In the genomic region with DNA sequence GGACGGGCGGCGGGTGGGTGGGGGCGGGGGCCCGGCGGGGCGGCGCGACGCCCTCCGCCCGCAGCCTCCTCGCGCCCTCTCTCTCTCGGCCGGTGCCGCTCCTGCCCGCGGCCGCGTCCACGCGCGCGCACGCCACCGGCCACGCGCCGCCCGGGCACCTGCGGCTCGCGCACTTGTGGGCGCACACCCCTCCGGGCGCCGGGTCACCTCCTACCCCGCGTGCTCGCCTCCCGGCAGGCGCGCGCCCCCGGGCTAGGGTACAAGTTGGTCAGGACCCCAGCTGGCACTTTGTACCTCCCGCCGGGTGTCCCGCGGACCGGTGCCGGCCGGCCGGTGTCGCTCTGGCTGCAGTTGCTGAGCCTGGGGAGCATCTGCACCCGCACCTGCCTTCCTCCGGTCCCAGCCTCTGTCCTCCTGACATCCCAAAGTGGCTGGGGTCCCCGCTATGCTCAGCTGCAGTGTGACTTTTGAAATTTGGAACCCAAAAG, we compare ENCODE assay signal across 8 mouse cellular contexts. TPM values are rescaled to one million over a fixed set of nuclear protein-coding genes. Genes with fewer than 3 reads are reported as not detected.
A peak's percentile ranks its signal among the peaks of the same experiment; 100 is the strongest.
DNase-seq lines count a peak whose midpoint lies in the region; ATAC-seq lines count a peak whose summit lies in the region.

No protein-coding gene starts in this region.

- H3K36me3 ChIP-seq in intestine, embryonic 16.5 days (ENCODE audit: control insufficient read depth, insufficient read depth, low read length): no peaks in the 10 kb centered on the region
- no peaks in the 10 kb centered on the region for H3K36me3 ChIP-seq in midbrain, embryonic 10.5 days
- H3K36me3 ChIP-seq in stomach, embryonic 14.5 days (ENCODE audit: control insufficient read depth, insufficient read depth, low read length): no peaks in the 10 kb centered on the region

- peak; percentile 29 for ATAC-seq in common myeloid progenitor, adult 5-6 weeks (replicated peaks; ENCODE audit: low read depth, poor library complexity, severe bottlenecking)
- peak; percentile 74 for ATAC-seq in intestine, embryonic 16.5 days
- peak; percentile 46 for ATAC-seq in stomach, embryonic 14.5 days (ENCODE audit: insufficient number of reproducible peaks, insufficient read depth, low FRiP score, low read depth)

- intact Hi-C loops in gastrocnemius, postnatal 14 days (cut with DNase I; ENCODE audit: low total_unique reads): no loop called here
- intact Hi-C loops in left cerebral cortex, postnatal 36 days (cut with DNase I): loop anchor here (5.0 to 10.0 kb wide), 2 partner anchors 193 to 221 kb away; partner anchors contain the start of genes Esf1 and Ndufaf5

- peak overlapping the region; percentile 94 for H3K4me2 ChIP-seq in intestine, embryonic 16.5 days (ENCODE audit: low read depth, low read length)
- peak overlapping the region; percentile 95 for H3K4me2 ChIP-seq in stomach, embryonic 14.5 days (replicated peaks; ENCODE audit: low read depth, low read length)

- WGBS in intestine, embryonic 16.5 days: under 1% methylated on average over 50 of the region's 58 CpGs
- under 1% methylated on average over 53 of the region's 58 CpGs for WGBS in midbrain, embryonic 10.5 days
- 0% methylated on average over 23 of the region's 58 CpGs for WGBS in stomach, embryonic 14.5 days

- no peaks in the 10 kb centered on the region for H3K27me3 ChIP-seq in intestine, embryonic 16.5 days (replicated peaks; ENCODE audit: control insufficient read depth, insufficient read depth, low read length)
- H3K27me3 ChIP-seq in midbrain, embryonic 10.5 days (ENCODE audit: low read depth, poor library complexity, severe bottlenecking): peaks cover 10% of the 10 kb centered on the region
- 0 out of 2 replicates have a peak, but pooled peaks cover 2% of the 10 kb centered on the region for H3K27me3 ChIP-seq in stomach, embryonic 14.5 days (ENCODE audit: control insufficient read depth, insufficient read depth, low read length)

- H3K4me1 ChIP-seq in intestine, embryonic 16.5 days (ENCODE audit: control insufficient read depth, insufficient read depth, low read length): peaks cover 7% of the 10 kb centered on the region
- H3K4me1 ChIP-seq in midbrain, embryonic 10.5 days: peaks cover 18% of the 10 kb centered on the region
- peaks cover 7% of the 10 kb centered on the region; the same call in 1 of the 2 replicates for H3K4me1 ChIP-seq in stomach, embryonic 14.5 days (ENCODE audit: control insufficient read depth, insufficient read depth, low read length)

- peak; percentile 22 for DNase-seq in heart, adult 18-20 months
- DNase-seq in heart, adult 8-10 months (ENCODE audit: low spot score): no peak
- DNase-seq in gastrocnemius, postnatal 14 days: peak; percentile 34
- peak; percentile 37 to 55 for DNase-seq in left cerebral cortex, postnatal 36 days (ENCODE audit: low spot score in 2 of 2)
- peak; percentile 68 for DNase-seq in midbrain, embryonic 10.5 days (ENCODE audit: low spot score)

- peak overlapping the region; percentile 83 for H3K4me3 ChIP-seq in intestine, embryonic 16.5 days (ENCODE audit: low read length)
- peak overlapping the region; percentile 83 for H3K4me3 ChIP-seq in midbrain, embryonic 10.5 days
- H3K4me3 ChIP-seq in stomach, embryonic 14.5 days (ENCODE audit: low read depth, low read length): peak overlapping the region; percentile 71

- H3K9me3 ChIP-seq in intestine, embryonic 16.5 days (ENCODE audit: control insufficient read depth, low read length): no peaks in the 10 kb centered on the region
- no peaks in the 10 kb centered on the region for H3K9me3 ChIP-seq in midbrain, embryonic 10.5 days (replicated peaks)
- H3K9me3 ChIP-seq in stomach, embryonic 14.5 days (ENCODE audit: control insufficient read depth, low read depth, low read length): no peaks in the 10 kb centered on the region

- no peak overlapping the region for H3K27ac ChIP-seq in intestine, embryonic 16.5 days (ENCODE audit: low read length)
- peak overlapping the region; percentile 89 for H3K27ac ChIP-seq in midbrain, embryonic 10.5 days (replicated peaks)
- no peak overlapping the region for H3K27ac ChIP-seq in stomach, embryonic 14.5 days (ENCODE audit: low read length)

- peak overlapping the region; percentile 74 for H3K9ac ChIP-seq in intestine, embryonic 16.5 days (ENCODE audit: low read depth, low read length)
- peak overlapping the region; percentile 68 for H3K9ac ChIP-seq in stomach, embryonic 14.5 days (replicated peaks; ENCODE audit: low read depth, low read length)

RNA-seq across cellular contexts. Expression of gene Macrod2, which starts 0.7 kb away (rescaled TPM):
- total RNA-seq in heart, adult 18-20 months (2021): 1 to 10 TPM; 7.2 to 8.3 TPM
- 1 to 10 TPM; 7.0 to 9.1 (median 8.7) TPM for total RNA-seq in heart, adult 8-10 months (2022)
- 10.0 and 12.1 TPM in 2 replicates for total RNA-seq in common myeloid progenitor, adult 5-6 weeks (2017)
- 10 to 100 TPM; 12.2 to 15.3 TPM for total RNA-seq in gastrocnemius, postnatal 14 days (2021)
- 31.8 and 32.9 TPM in 2 replicates for polyA plus RNA-seq in intestine, embryonic 16.5 days (2015; fragmentation: Nextera tagmentation; extraction: Ambion mirVana)
- 10 to 100 TPM; 47.2 to 55.6 TPM for total RNA-seq in left cerebral cortex, postnatal 36 days (2021)
- 39.4 and 42.4 TPM in 2 replicates for polyA plus RNA-seq in midbrain, embryonic 10.5 days (2016; fragmentation: Nextera tagmentation; extraction: Ambion mirVana)
- polyA plus RNA-seq in stomach, embryonic 14.5 days (2014; fragmentation: Nextera tagmentation; extraction: Ambion mirVana): 37.0 and 40.9 TPM in 2 replicates

RNA-seq across cellular contexts. Expression of gene Sel1l2, which starts 6.3 kb away (rescaled TPM):
- not detected for total RNA-seq in heart, adult 18-20 months (2021)
- total RNA-seq in heart, adult 8-10 months (2022): not detected
- not detected in 2 replicates for total RNA-seq in common myeloid progenitor, adult 5-6 weeks (2017)
- under 1 TPM; 0.09 to 0.18 TPM for total RNA-seq in gastrocnemius, postnatal 14 days (2021)
- not detected in 2 replicates for polyA plus RNA-seq in intestine, embryonic 16.5 days (2015; fragmentation: Nextera tagmentation; extraction: Ambion mirVana)
- not detected for total RNA-seq in left cerebral cortex, postnatal 36 days (2021)
- polyA plus RNA-seq in midbrain, embryonic 10.5 days (2016; fragmentation: Nextera tagmentation; extraction: Ambion mirVana): not detected in 2 replicates
- not detected in 2 replicates for polyA plus RNA-seq in stomach, embryonic 14.5 days (2014; fragmentation: Nextera tagmentation; extraction: Ambion mirVana)
